Mouse (Mus musculus) naive thymus-derived CD4-positive, alpha-beta T cell, adult 2 months (primary cell): Measurements from ENCODE around the gene Cryl1.

ENCODE experiments used
- DNase-seq: peaks from one replicate; pipeline ENCODE4 v3.0.0-alpha.2; 2011; ENCODE audit warnings: low read depth

Gene Cryl1

DNA sequence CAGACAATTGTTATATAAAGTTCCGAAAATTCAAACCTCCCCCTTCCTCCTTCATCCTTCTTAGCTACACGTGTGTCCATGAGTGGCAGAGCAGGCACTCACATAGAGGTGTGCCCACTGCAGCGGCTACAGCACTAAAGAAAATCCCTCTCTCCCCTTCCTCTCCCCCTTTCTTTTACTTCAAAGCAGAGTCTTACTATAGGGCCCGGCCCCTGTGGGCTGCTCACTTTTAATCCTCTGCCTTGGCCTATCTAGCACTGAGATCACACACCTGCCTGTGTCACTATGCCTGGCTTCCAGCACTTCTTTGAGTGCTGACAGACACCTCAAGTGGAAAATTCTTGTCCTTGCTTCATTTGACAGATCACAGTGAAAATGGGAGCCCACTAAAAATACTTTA lies 163.6 kb downstream of the Cryl1 start:
- DNase-seq: no peak

- DNase-seq: no peak
Observed at GRCm38 (mm10) chr14:57230264-57231015, 167.9 kb downstream of the Cryl1 start.
